22 mouse cellular contexts compared by ENCODE assay signal in the genomic region with DNA sequence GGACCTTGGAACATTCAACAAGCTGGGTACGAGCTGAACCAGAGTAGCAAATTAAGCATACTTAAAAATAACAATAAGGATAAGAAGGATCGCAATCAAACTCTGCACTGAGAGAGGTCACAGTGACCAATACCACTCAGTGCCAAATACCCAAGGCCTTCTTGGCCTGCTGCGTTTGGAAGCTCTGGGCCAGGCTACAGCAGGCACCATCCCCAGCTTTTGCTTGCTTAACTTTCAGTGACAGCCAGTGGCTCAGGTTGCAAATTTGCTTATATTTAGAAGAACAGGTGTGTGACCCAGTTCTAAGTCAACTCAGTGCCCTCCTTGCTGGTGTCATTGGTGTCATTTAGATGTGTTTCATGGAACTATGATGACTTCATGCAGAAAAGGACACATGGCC.
DNase-seq lines count a peak whose midpoint lies in the region; TF ChIP-seq lines count a peak whose summit lies in the region.
"Had no signal": no experiment of that assay in that cellular context is flagged by ENCODE, and none has a peak within 500 bp of the region (broad histone marks: within the 10 kb centered on the region; RNA-seq: fewer than 3 reads in every experiment).

No protein-coding gene starts in this region.

- H3K27me3 ChIP-seq in heart, embryonic 10.5 days (ENCODE audit: insufficient read depth, poor library complexity, severe bottlenecking) = no peaks in the 10 kb centered on the region
- H3K27me3 ChIP-seq: heart, embryonic 13.5 days; limb, embryonic 12.5 days; neural tube, embryonic 13.5 days had no signal

- DNase-seq in adrenal gland, adult 2 months = peak; percentile 25
- DNase-seq in adrenal gland, postnatal 4 days (ENCODE audit: low spot score in 2 of 2) = no peak
- peak; percentile 38 for DNase-seq in heart, adult 8-10 months (ENCODE audit: low spot score)
- DNase-seq in heart, embryonic 10.5 days (ENCODE audit: low spot score) = no peak
- peak; percentile 87 for DNase-seq in adipocyte (ENCODE audit: low spot score)
- peak; percentile 80 for DNase-seq in gastrocnemius, adult 2 months
- no peak for DNase-seq in left cerebral cortex, postnatal 36 days (ENCODE audit: low spot score in 2 of 2)
- DNase-seq in Muller cell, postnatal 12 days (ENCODE audit: inconsistent ontology term) = no peak
- DNase-seq: cerebellum, adult 9-10 months; forebrain, postnatal 0 days; kidney, postnatal 25 days; lung, adult 18-20 months; lung, postnatal 10 days; thymus, postnatal 25 days had no signal

- WGBS in heart, embryonic 10.5 days = 82% methylated on average over 3 of the region's 3 CpGs

- no peak overlapping the region for H3K4me3 ChIP-seq in heart, embryonic 10.5 days
- no peak overlapping the region for H3K4me3 ChIP-seq in gastrocnemius, adult 2 months
- H3K4me3 ChIP-seq: heart, embryonic 13.5 days; hindbrain, embryonic 10.5 days; layer of hippocampus, adult 2 months; limb, embryonic 12.5 days; midbrain, embryonic 10.5 days; myocyte; neural tube, embryonic 13.5 days had no signal

- H3K4me1 ChIP-seq in heart, embryonic 10.5 days = no peaks in the 10 kb centered on the region
- H3K4me1 ChIP-seq: heart, embryonic 13.5 days; hindbrain, embryonic 10.5 days; limb, embryonic 12.5 days; midbrain, embryonic 10.5 days; neural tube, embryonic 13.5 days had no signal

- intact Hi-C loops in gastrocnemius, adult 2 months (cut with DNase I) = loop anchor here (1.0 to 5.0 kb wide), 3 partner anchors 76 to 390 kb away; no protein-coding TSS in a partner anchor
- intact Hi-C loops in left cerebral cortex, postnatal 36 days (cut with DNase I) = no loop called here

- no peak overlapping the region for H3K27ac ChIP-seq in heart, embryonic 10.5 days
- H3K27ac ChIP-seq in gastrocnemius, adult 2 months = peak overlapping the region; percentile 93
- H3K27ac ChIP-seq: heart, embryonic 13.5 days; hindbrain, embryonic 10.5 days; hindbrain, postnatal 0 days; layer of hippocampus, adult 2 months; limb, embryonic 12.5 days; midbrain, embryonic 10.5 days; neural tube, embryonic 13.5 days had no signal

- no peaks in the 10 kb centered on the region for H3K36me3 ChIP-seq in heart, embryonic 10.5 days
- H3K36me3 ChIP-seq: heart, embryonic 13.5 days; hindbrain, embryonic 10.5 days; limb, embryonic 12.5 days; midbrain, embryonic 10.5 days; neural tube, embryonic 13.5 days had no signal

- TF ChIP-seq CTCF in gastrocnemius, adult 2 months (IDR thresholded peaks at IDR 0.05) = no peak

- no peaks in the 10 kb centered on the region for H3K9me3 ChIP-seq in heart, embryonic 10.5 days
- H3K9me3 ChIP-seq: heart, embryonic 13.5 days; hindbrain, embryonic 10.5 days; limb, embryonic 12.5 days; midbrain, embryonic 10.5 days; neural tube, embryonic 13.5 days had no signal

Comparison
In these comparisons a context has a peak if more than half of its experiments do, and no peak if none do; other contexts are left out.
1. DNase-seq: peak in adrenal gland, adult 2 months (single experiment), heart, adult 8-10 months (single experiment), adipocyte (single experiment) and gastrocnemius, adult 2 months (single experiment); none in adrenal gland, postnatal 4 days (0 of 2), heart, embryonic 10.5 days (single experiment), left cerebral cortex, postnatal 36 days (0 of 2) and Muller cell, postnatal 12 days (single experiment).